Mouse (Mus musculus): ENCODE measurements around the gene Hist1h4b.

GRCm38 (mm10) chr13:23738041-23738440 is 18.8 kb upstream of the Hist1h4b start:
- no peak for TF ChIP-seq TCF12 (IDR thresholded peaks at IDR 0.05; ENCODE audit: insufficient read depth, poor library complexity, severe bottlenecking)
- TF ChIP-seq POLR2A (IDR thresholded peaks at IDR 0.05; ENCODE audit: insufficient read length, low read depth): no peak
- TF ChIP-seq CEBPB (IDR thresholded peaks at IDR 0.05; ENCODE audit: insufficient read depth, poor library complexity, severe bottlenecking): no peak
- TF ChIP-seq POLR2AphosphoS2 (IDR thresholded peaks at IDR 0.05; ENCODE audit: insufficient read length, low read depth): no peak
- no peak for TF ChIP-seq MAX (IDR thresholded peaks at IDR 0.05; ENCODE audit: low read depth)
- no peak for TF ChIP-seq E2F4 (IDR thresholded peaks at IDR 0.05; ENCODE audit: insufficient read depth)
- TF ChIP-seq MYOG (IDR thresholded peaks at IDR 0.05; ENCODE audit: control insufficient read depth in 1 of 3, insufficient read depth in 1 of 3, insufficient read length in 2 of 3, low read depth in 2 of 3): no peak
- no peak for TF ChIP-seq USF1 (IDR thresholded peaks at IDR 0.05; ENCODE audit: low read depth)
- TF ChIP-seq MYOD1 (IDR thresholded peaks at IDR 0.05; ENCODE audit: control insufficient read depth in 1 of 3, insufficient read length in 2 of 3, low read depth in 2 of 3): no peak
- no peak for TF ChIP-seq REST (IDR thresholded peaks at IDR 0.05; ENCODE audit: insufficient read depth, insufficient read length)
- TF ChIP-seq TCF3 (IDR thresholded peaks at IDR 0.05; ENCODE audit: insufficient read length, low read depth): no peak

All from myocyte (in vitro differentiated cells).